Mouse (Mus musculus) small intestine, adult 2 months (tissue): ENCODE results near the gene Crygb. TPM values are rescaled to one million over a fixed set of nuclear protein-coding genes. Genes with fewer than 3 reads are reported as not detected.

Experiments
- H3K27ac ChIP-seq: fragments of 200-500 bp; 2 replicates; pipeline ENCODE4 v1.5.1; 2012; ENCODE audit warnings: low read depth, low read length, control low read depth, inconsistent platforms; ENCODE audit not compliant: insufficient read depth
- H3K27me3 ChIP-seq: fragments of 200-500 bp; 2 replicates; pipeline ENCODE4 v1.6.1; 2012; ENCODE audit warnings: mild to moderate bottlenecking, moderate library complexity, low read length, inconsistent platforms; ENCODE audit not compliant: control insufficient read depth, insufficient read depth
- H3K36me3 ChIP-seq: fragments of 200-500 bp; 2 replicates; pipeline ENCODE4 v1.6.1; 2012; ENCODE audit warnings: mild to moderate bottlenecking, low read length, control low read depth, inconsistent platforms; ENCODE audit not compliant: control insufficient read depth, insufficient read depth
- H3K4me1 ChIP-seq: fragments of 200-500 bp; 2 replicates; pipeline ENCODE4 v1.6.1; 2012; ENCODE audit warnings: low read length, inconsistent platforms, mixed read lengths; ENCODE audit not compliant: control insufficient read depth, insufficient read depth, insufficient read length
- H3K4me3 ChIP-seq: fragments of 200-500 bp; 2 replicates; pipeline ENCODE4 v1.5.1; 2012; ENCODE audit warnings: low read depth, mild to moderate bottlenecking, control low read depth, inconsistent platforms, low read length, moderate library complexity
- CTCF ChIP-seq: fragments of 200-500 bp; IDR thresholded peaks from 2 replicates; pipeline ENCODE4 v1.5.1; 2012; ENCODE audit warnings: low read depth, mild to moderate bottlenecking, control low read depth, inconsistent platforms, low read length, moderate library complexity, mixed read lengths; ENCODE audit not compliant: insufficient replicate concordance, insufficient read length; ENCODE audit errors: extremely low read depth
- POLR2A ChIP-seq: fragments of 200-500 bp; IDR thresholded peaks from 2 replicates; pipeline ENCODE4 v1.6.1; 2012; ENCODE audit warnings: low read depth, mild to moderate bottlenecking, control low read depth, inconsistent platforms, low read length, moderate library complexity
- WGBS: fragments of 180-500 bp; shearing (Covaris S2); methylation state at CpG from one replicate; pipeline ENCODE4 v1.1.7; 2018; 5-methylcytosine and 5-hydroxymethylcytosine counted together
- polyA plus RNA-seq: library from polyadenylated mRNA; depleted of rRNA; stranded (reverse); fragments of >200 nt; gene quantifications from 2 replicates; pipeline ENCODE4 v1.2.3, GENCODE M21; 2012

The Crygb gene
- polyA plus RNA-seq, 1 experiment: not detected

DNA sequence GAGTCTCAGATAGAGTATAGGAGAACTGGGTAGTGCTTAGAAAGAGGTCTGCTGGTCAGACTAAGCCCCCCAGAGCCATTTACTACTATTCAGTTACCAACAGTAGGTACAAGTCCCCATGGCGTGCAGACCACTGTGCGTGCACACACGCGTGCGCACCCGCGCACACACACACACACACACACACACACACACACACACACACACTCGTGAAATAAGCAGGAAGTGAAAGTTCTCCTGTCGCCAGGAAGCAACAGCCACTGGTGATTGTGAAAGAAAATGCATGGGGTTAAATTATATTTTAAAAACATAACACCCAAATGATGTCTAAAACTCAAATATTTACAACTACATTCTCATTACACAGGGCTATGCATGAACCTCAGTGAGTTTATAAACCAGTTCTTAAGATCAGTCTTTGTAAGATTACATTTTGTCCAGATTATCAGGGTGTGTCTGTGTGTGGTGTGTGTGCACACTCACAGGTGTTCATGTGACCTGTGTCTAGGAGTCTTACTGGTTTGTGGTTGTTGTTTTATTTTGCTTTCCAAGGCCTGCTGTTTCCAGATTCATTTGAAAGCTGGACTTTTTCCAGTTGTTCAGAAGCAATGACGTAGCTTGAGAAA lies 25.7 kb upstream of the Crygb start:
- WGBS: 75% methylated on average over 10 of the region's 10 CpGs
- TF ChIP-seq POLR2A: no peak
- TF ChIP-seq CTCF: no peak
- Histone ChIP-seq H3K27me3 (no peaks in the 10 kb centered on the region), H3K4me3 (no peak overlapping the region), H3K36me3 (no peaks in the 10 kb centered on the region), H3K27ac (no peak overlapping the region), H3K4me1 (peaks cover 3% of the 10 kb centered on the region; the same call in 1 of the 2 replicates)

DNA sequence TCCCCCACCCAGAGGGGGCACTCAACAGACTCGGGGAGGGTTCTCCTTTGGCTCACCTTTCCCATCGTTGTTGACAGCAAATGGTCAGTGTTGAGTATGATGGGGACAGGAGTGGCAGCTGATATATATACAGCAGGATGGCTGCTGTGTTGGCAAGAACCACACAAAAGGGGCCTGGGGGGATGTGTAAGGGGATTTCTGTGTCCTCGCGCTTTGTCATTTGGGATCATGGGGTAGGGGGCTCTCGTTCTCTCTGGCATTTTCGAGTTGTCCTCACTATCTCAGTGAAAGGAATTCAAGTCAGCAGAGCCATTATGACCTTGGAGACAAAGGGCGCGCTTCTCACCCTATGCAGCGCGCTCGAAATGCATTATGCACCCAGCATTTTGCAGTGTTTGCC lies 21.2 kb upstream of the Crygb start, which contains the start of gene Cryga:
Gene Cryga (minus strand): TSS at position 101 of the 400 bp plus-strand sequence.
- no peak for TF ChIP-seq CTCF
- TF ChIP-seq POLR2A: no peak
- Histone ChIP-seq H3K4me3 (no peak within 1 kb of the TSS), H3K27ac (no peak within 1 kb of the TSS), H3K36me3 (no peaks in the 10 kb centered on the region), H3K27me3 (no peaks in the 10 kb centered on the region), H3K4me1 (0 out of 2 replicates have a peak, but pooled peaks cover 1% of the 10 kb centered on the region)
- WGBS: 89% methylated on average over 11 of the region's 11 CpGs

DNA sequence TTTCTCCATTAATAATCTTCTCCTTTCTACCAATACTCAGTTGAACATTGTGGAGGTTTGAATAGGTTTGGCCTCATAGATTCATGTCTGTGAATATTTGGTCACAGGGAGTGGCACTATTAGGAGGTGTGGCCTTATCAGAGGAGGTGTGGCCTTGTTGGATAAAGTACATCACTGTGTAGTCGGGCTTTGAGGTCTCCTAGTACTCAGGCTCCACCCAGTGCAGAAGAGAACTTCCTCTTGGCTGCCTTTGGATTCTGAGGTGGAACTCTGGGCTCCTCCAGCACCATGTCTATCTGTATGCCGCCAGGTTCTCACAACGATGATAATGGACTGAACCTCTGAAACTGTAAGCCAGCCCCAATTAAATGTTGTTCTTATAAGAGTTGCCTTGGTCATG lies 14.9 kb upstream of the Crygb start:
- WGBS: 55% methylated on average over 3 of the region's 3 CpGs
- Histone ChIP-seq H3K36me3 (no peaks in the 10 kb centered on the region), H3K4me1 (no peaks in the 10 kb centered on the region), H3K4me3 (no peak overlapping the region), H3K27ac (no peak overlapping the region), H3K27me3 (no peaks in the 10 kb centered on the region)
- TF ChIP-seq CTCF (no peak), POLR2A (no peak)

DNA sequence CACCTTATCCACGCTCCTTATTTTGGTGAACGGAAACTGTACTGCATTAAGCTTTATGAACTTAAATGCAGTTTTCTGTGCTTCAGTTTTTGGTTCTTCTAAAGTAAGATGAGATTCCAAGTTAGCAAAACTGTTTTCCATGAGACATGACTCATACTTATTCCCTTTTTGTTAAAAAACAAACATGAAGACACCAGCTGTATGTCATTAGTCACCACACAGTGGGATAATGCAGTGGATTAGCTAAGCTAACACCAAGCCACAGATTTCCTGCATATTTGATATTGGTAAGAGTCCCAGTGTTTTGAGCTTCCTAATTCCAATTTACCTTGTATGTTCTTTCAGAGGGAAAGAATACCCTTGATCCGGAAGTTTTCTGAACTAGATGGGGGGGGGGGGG lies 9.5 kb upstream of the Crygb start:
- no peak for TF ChIP-seq CTCF
- no peak for TF ChIP-seq POLR2A
- Histone ChIP-seq H3K27me3 (no peaks in the 10 kb centered on the region), H3K4me1 (peaks cover 2% of the 10 kb centered on the region; the same call in 1 of the 2 replicates), H3K27ac (no peak overlapping the region), H3K4me3 (no peak overlapping the region), H3K36me3 (no peaks in the 10 kb centered on the region)
- 92% methylated on average over 3 of the region's 3 CpGs for WGBS

DNA sequence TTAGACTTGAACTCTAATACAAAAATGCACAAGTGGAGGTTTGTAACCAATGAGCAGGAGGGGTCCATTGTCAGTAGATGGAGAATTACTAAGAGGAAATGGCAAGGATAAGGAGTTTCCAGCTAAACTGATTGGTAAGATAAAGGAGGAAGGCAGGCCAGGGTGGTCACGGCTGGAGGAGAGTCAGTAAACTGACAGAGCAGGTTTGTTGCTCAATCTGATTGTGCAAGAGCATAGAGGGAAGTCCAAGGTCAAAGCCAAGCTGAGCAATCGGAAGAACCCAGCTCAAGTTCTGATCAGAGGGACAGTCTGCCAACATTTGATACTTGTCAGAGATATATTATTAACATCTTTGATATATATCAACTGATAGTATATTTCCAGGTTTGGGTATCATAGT lies 8.3 kb upstream of the Crygb start:
- no peaks in the 10 kb centered on the region for H3K36me3 ChIP-seq
- H3K27me3 ChIP-seq: no peaks in the 10 kb centered on the region
- WGBS: 6% methylated on average over 2 of the region's 2 CpGs
- no peak overlapping the region for H3K27ac ChIP-seq
- no peak overlapping the region for H3K4me3 ChIP-seq
- H3K4me1 ChIP-seq: peaks cover 2% of the 10 kb centered on the region; the same call in 1 of the 2 replicates
- TF ChIP-seq POLR2A (no peak), CTCF (no peak)

DNA sequence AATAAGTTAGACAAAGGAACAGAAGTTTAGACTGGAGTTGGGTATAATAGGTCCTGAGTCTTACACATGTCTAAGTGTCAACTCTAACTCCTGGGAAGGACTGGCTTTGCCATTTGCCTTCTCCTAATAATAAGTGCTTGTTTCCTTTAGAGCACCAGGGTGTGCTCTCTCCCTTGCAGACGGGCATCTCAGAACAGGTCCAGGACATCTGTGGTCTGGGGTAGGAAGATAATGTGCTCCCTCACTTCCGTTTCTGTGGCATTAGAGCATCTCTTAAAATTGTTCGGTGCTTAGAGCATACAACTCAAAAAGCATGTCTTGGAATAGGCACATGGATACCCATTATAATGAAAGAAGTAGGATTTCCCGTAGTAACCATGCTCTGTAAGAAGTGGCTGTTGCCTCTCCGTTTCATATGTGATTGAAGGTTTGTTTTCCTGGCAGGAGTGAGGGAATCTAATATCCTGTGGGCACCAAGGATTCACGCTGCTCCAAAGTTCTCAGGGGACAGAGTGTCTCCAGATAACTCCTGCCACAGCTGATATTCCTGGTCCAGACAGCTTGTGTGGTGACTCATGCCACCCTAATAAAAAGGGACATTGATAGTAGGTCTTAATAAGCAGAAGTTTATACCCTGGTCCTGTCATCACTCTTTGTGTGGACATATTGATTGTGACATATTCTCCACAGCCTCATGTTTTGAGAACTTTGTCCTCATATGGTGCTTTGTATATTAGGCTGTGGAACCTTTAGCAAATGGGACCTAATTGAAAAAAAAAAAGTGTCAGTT lies 6.7 kb upstream of the Crygb start:
- no peak overlapping the region for H3K4me3 ChIP-seq
- WGBS: 64% methylated on average over 6 of the region's 6 CpGs
- peaks cover 2% of the 10 kb centered on the region; the same call in 1 of the 2 replicates for H3K4me1 ChIP-seq
- no peaks in the 10 kb centered on the region for H3K27me3 ChIP-seq
- H3K27ac ChIP-seq: no peak overlapping the region; the same call in 1 of the 2 replicates
- TF ChIP-seq CTCF (no peak), POLR2A (no peak)
- no peaks in the 10 kb centered on the region for H3K36me3 ChIP-seq

DNA sequence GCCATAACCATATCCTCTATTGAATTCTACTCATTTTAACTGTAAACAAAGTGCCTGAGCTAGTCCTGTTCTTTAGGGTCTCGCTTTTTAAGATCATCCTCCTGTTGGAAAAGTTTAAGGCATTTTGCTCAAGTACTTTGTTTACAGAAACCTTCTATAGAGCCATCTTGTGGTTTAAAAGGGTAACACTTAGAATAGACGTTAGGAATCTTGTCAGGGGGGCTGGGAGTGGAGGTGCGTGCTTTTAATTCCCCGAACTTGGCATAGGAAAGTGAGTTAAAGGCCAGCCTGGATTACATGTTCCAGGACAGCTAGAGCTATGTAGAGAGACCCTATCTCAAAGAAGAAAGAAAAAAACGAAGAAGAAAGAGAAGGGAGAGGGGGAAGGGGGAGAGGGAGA lies 6.5 kb downstream of the Crygb start:
- TF ChIP-seq POLR2A (no peak), CTCF (no peak)
- H3K27me3 ChIP-seq: no peaks in the 10 kb centered on the region
- no peak overlapping the region for H3K27ac ChIP-seq
- H3K4me3 ChIP-seq: no peak overlapping the region
- H3K4me1 ChIP-seq: no peaks in the 10 kb centered on the region
- WGBS: 15% methylated on average over 5 of the region's 5 CpGs
- H3K36me3 ChIP-seq: no peaks in the 10 kb centered on the region
